Mouse (Mus musculus) embryonic facial prominence, embryonic 10.5 days (tissue): ENCODE measurements around the gene Pick1. TPM values are rescaled to one million over a fixed set of nuclear protein-coding genes. Genes with fewer than 3 reads are reported as not detected.
A peak's percentile ranks its signal among the peaks of the same experiment; 100 is the strongest.
"Not testable (repeated sequence)": the region's sequence is repeated elsewhere in the genome, so short reads cannot be mapped to it uniquely, and the experiment has no call there.

Source experiments
- DNase-seq: peaks from one replicate; pipeline ENCODE4 v3.0.0-alpha.2; 2017; ENCODE audit warnings: low spot score
- H3K27ac ChIP-seq: fragments of 300-500 bp; sonication (generic); replicated peaks from 2 replicates; pipeline ENCODE4 v1.5.1; 2016; ENCODE audit warnings: mild to moderate bottlenecking
- H3K27me3 ChIP-seq: fragments of 300-500 bp; sonication (generic); replicated peaks from 2 replicates; pipeline ENCODE4 v1.6.1; 2016; ENCODE audit warnings: low read depth, mild to moderate bottlenecking; ENCODE audit not compliant: poor library complexity, severe bottlenecking
- H3K36me3 ChIP-seq: fragments of 300-500 bp; sonication (generic); replicated peaks from 2 replicates; pipeline ENCODE4 v1.6.1; 2016; ENCODE audit warnings: mild to moderate bottlenecking, moderate library complexity
- H3K4me1 ChIP-seq: fragments of 300-500 bp; sonication (generic); 2 replicates; pipeline ENCODE4 v1.6.1; 2016
- H3K4me3 ChIP-seq: fragments of 300-500 bp; sonication (generic); 2 replicates; pipeline ENCODE4 v1.5.1; 2016; ENCODE audit warnings: mild to moderate bottlenecking, moderate library complexity
- H3K9me3 ChIP-seq: fragments of 300-500 bp; sonication (generic); 2 replicates; pipeline ENCODE4 v1.6.1; 2016; ENCODE audit warnings: mild to moderate bottlenecking
- WGBS: fragments of 180-500 bp; shearing (Covaris S2); methylation state at CpG from one replicate; pipeline ENCODE4 v1.1.7; 2016; 5-methylcytosine and 5-hydroxymethylcytosine counted together
- polyA plus RNA-seq: library from polyadenylated mRNA; unstranded; fragments of >200 nt; fragmentation: Nextera tagmentation; extraction: Ambion mirVana; gene quantifications from 2 replicates; pipeline ENCODE4 v1.2.1, GENCODE M21; 2016

Pick1 gene
- polyA plus RNA-seq, 1 experiment from 2014 or later = 50.1 TPM

- WGBS = 82% methylated on average over 6 of the region's 6 CpGs
- Histone ChIP-seq H3K4me3 (no peak overlapping the region), H3K36me3 (no peaks in the 10 kb centered on the region), H3K27ac (no peak overlapping the region), H3K27me3 (0 out of 2 replicates have a peak, but pooled peaks cover 3% of the 10 kb centered on the region), H3K9me3 (no peaks in the 10 kb centered on the region), H3K4me1 (peaks cover 32% of the 10 kb centered on the region)
- DNase-seq = no peak
These were observed 20.8 kb upstream of the Pick1 start for GRCm38 (mm10) chr15:79208211-79208610.

- 0 out of 2 replicates have a peak overlapping the region, but pooled peaks have one; percentile 6 for H3K27ac ChIP-seq
- 0 out of 2 replicates have a peak overlapping the region, but pooled peaks have one; percentile 11 for H3K4me3 ChIP-seq
- 81% methylated on average over 27 of the region's 27 CpGs for WGBS
- no peak for DNase-seq
- H3K9me3 ChIP-seq = no peaks in the 10 kb centered on the region
- H3K27me3 ChIP-seq = no peaks in the 10 kb centered on the region
- no peaks in the 10 kb centered on the region for H3K36me3 ChIP-seq
- peaks cover 33% of the 10 kb centered on the region for H3K4me1 ChIP-seq
These were observed 20.1 kb upstream of the Pick1 start for GRCm38 (mm10) chr15:79208758-79209439.

GRCm38 (mm10) chr15:79210357-79210756 is 18.6 kb upstream of the Pick1 start:
- Histone ChIP-seq H3K27ac (peak overlapping the region; percentile 62; the same call in 1 of the 2 replicates), H3K4me1 (peaks cover 32% of the 10 kb centered on the region), H3K36me3 (no peaks in the 10 kb centered on the region), H3K4me3 (no peak overlapping the region), H3K27me3 (no peaks in the 10 kb centered on the region), H3K9me3 (no peaks in the 10 kb centered on the region)
- DNase-seq = no peak
- WGBS = 77% methylated on average over 2 of the region's 2 CpGs

- peak overlapping the region; percentile 78 for H3K27ac ChIP-seq
- H3K4me1 ChIP-seq = peaks cover 32% of the 10 kb centered on the region
- no peaks in the 10 kb centered on the region for H3K9me3 ChIP-seq
- no peaks in the 10 kb centered on the region for H3K36me3 ChIP-seq
- H3K4me3 ChIP-seq = no peak overlapping the region
- DNase-seq = peak; percentile 47
- no peaks in the 10 kb centered on the region for H3K27me3 ChIP-seq
- 65% methylated on average over 26 of the region's 26 CpGs for WGBS
These were observed 16.1 kb upstream of the Pick1 start for GRCm38 (mm10) chr15:79212750-79213446.

- Histone ChIP-seq H3K9me3 (no peaks in the 10 kb centered on the region), H3K4me3 (no peak overlapping the region), H3K4me1 (peaks cover 32% of the 10 kb centered on the region), H3K36me3 (no peaks in the 10 kb centered on the region), H3K27me3 (no peaks in the 10 kb centered on the region), H3K27ac (peak overlapping the region; percentile 78)
- WGBS = 75% methylated on average over 6 of the region's 6 CpGs
- DNase-seq = no peak
These were observed 15.4 kb upstream of the Pick1 start for GRCm38 (mm10) chr15:79213591-79213990.

- Histone ChIP-seq H3K27me3 (no peaks in the 10 kb centered on the region), H3K4me3 (no peak overlapping the region), H3K9me3 (no peaks in the 10 kb centered on the region), H3K36me3 (no peaks in the 10 kb centered on the region), H3K4me1 (peaks cover 40% of the 10 kb centered on the region), H3K27ac (no peak overlapping the region)
- DNase-seq = no peak
- WGBS = 75% methylated on average over 3 of the region's 3 CpGs
These were observed 12.8 kb upstream of the Pick1 start for GRCm38 (mm10) chr15:79216191-79216590.

- Histone ChIP-seq H3K9me3 (no peaks in the 10 kb centered on the region), H3K27me3 (no peaks in the 10 kb centered on the region), H3K36me3 (no peaks in the 10 kb centered on the region), H3K4me1 (peaks cover 43% of the 10 kb centered on the region), H3K4me3 (no peak overlapping the region), H3K27ac (peak overlapping the region; percentile 76)
- WGBS = 0% methylated on average over 1 of the region's 1 CpGs
- peak; percentile 60 for DNase-seq
These were observed 9.4 kb upstream of the Pick1 start for GRCm38 (mm10) chr15:79219572-79219971.

GRCm38 (mm10) chr15:79223641-79224040 is 5.3 kb upstream of the Pick1 start:
- H3K27me3 ChIP-seq = no peaks in the 10 kb centered on the region
- peaks cover 55% of the 10 kb centered on the region for H3K4me1 ChIP-seq
- H3K9me3 ChIP-seq = no peaks in the 10 kb centered on the region
- H3K27ac ChIP-seq = peak overlapping the region; percentile 78
- peak overlapping the region; percentile 34; the same call in 1 of the 2 replicates for H3K4me3 ChIP-seq
- peak; percentile 71 for DNase-seq
- no peaks in the 10 kb centered on the region for H3K36me3 ChIP-seq
- WGBS = 4% methylated on average over 5 of the region's 5 CpGs

- peak; percentile 89 for DNase-seq
- Histone ChIP-seq H3K4me3 (peak overlapping the region; percentile 4; the same call in 1 of the 2 replicates), H3K27ac (peak overlapping the region; percentile 73), H3K4me1 (peaks cover 52% of the 10 kb centered on the region), H3K9me3 (no peaks in the 10 kb centered on the region), H3K36me3 (no peaks in the 10 kb centered on the region), H3K27me3 (no peaks in the 10 kb centered on the region)
- 7% methylated on average over 5 of the region's 5 CpGs for WGBS
These were observed 4.3 kb upstream of the Pick1 start for GRCm38 (mm10) chr15:79224685-79225084.

- not testable (repeated sequence) for H3K4me3 ChIP-seq, H3K36me3 ChIP-seq, DNase-seq, H3K9me3 ChIP-seq, H3K27me3 ChIP-seq, H3K27ac ChIP-seq
- peaks cover 49% of the 10 kb centered on the region for H3K4me1 ChIP-seq
- WGBS = 73% methylated on average over 2 of the region's 2 CpGs
These were observed 3.2 kb upstream of the Pick1 start for GRCm38 (mm10) chr15:79225780-79226179.

- H3K27ac ChIP-seq = no peak overlapping the region
- DNase-seq = no peak
- H3K36me3 ChIP-seq = peaks cover 90% of the 10 kb centered on the region
These were observed 6.3 kb downstream of the Pick1 start for GRCm38 (mm10) chr15:79235268-79235667.

GRCm38 (mm10) chr15:79238036-79238435 is 9.1 kb downstream of the Pick1 start:
- 89% methylated on average over 6 of the region's 6 CpGs for WGBS
- no peak for DNase-seq
- Histone ChIP-seq H3K9me3 (no peaks in the 10 kb centered on the region), H3K4me3 (no peak overlapping the region), H3K27me3 (no peaks in the 10 kb centered on the region), H3K36me3 (peaks cover 91% of the 10 kb centered on the region), H3K4me1 (no peaks in the 10 kb centered on the region), H3K27ac (no peak overlapping the region)

More at GRCm38 (mm10) chr15:79235268-79235667, 6.3 kb downstream of the Pick1 start:
- no peak overlapping the region for H3K4me3 ChIP-seq
- peaks cover 2% of the 10 kb centered on the region for H3K4me1 ChIP-seq
- WGBS = 96% methylated on average over 9 of the region's 9 CpGs
- no peaks in the 10 kb centered on the region for H3K27me3 ChIP-seq
- no peaks in the 10 kb centered on the region for H3K9me3 ChIP-seq
